Mouse (Mus musculus): ENCODE measurements around the gene Stx1a. TPM values are rescaled to one million over a fixed set of nuclear protein-coding genes. Genes with fewer than 3 reads are reported as not detected.
A peak's percentile ranks its signal among the peaks of the same experiment; 100 is the strongest.
"Not testable (repeated sequence)": the region's sequence is repeated elsewhere in the genome, so short reads cannot be mapped to it uniquely, and the experiment has no call there.

The Stx1a gene
- total RNA-seq, 4 experiments from 2014 or later: 4.9 to 15.9 (median 12.1) TPM

DNA sequence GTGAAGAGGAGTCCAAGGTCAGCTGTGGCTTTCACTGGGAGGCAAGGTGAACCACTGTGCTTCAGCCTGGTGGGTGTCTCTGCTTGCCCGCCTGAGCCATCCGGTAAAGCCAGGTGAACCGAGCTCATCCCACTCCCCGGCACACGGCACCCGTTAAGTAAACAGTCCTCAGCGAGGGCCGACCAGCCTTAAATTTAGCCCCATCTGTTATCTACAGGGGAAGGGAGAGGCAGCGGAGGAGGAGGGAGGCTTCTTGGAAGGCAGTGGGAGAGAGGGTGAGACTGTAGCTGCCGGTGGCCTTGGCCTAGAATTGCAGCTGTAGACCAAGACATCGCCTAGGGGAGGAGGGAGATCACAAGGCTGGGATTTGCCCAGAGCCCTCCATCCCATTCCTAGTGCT, 17.5 kb downstream of the Stx1a start:
- DNase-seq: peak; percentile 63

GRCm38 (mm10) chr5:135042105-135042788, 19.0 kb downstream of the Stx1a start:
- no peak for DNase-seq

GRCm38 (mm10) chr5:135044575-135044974, 21.3 kb downstream of the Stx1a start:
- DNase-seq: no peak

- DNase-seq: no peak
Observed at GRCm38 (mm10) chr5:135048539-135048938, 25.3 kb downstream of the Stx1a start.

DNA sequence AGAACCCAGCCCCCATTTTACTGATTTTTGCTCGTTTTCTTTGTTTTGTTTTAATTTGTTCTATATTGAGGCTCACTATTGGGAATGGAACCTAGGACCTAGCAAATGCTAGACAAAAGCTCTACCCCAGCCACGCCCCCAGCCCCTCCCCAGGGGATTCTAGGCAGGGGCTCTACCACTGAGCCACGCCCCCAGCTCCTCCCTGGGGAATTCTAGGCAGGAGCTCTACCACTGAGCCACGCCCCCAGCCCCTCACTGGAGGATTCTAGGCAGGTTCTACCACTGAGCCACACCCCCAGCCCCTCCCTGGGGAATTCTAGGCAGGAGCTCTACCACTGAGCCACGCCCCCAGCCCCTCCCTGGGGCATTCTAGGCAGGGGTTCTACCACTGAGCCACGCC, 26.0 kb downstream of the Stx1a start:
- not testable (repeated sequence) for DNase-seq

GRCm38 (mm10) chr5:135053356-135053755, 30.1 kb downstream of the Stx1a start:
- no peak for DNase-seq

- DNase-seq: peak; percentile 96
Observed at GRCm38 (mm10) chr5:135063629-135064381, 40.5 kb downstream of the Stx1a start, which contains the start of gene Dnajc30. Gene Dnajc30, plus strand, starts transcription at chr5:135064202.

GRCm38 (mm10) chr5:135064382-135064766, 41.1 kb downstream of the Stx1a start:
- no peak for DNase-seq

DNA sequence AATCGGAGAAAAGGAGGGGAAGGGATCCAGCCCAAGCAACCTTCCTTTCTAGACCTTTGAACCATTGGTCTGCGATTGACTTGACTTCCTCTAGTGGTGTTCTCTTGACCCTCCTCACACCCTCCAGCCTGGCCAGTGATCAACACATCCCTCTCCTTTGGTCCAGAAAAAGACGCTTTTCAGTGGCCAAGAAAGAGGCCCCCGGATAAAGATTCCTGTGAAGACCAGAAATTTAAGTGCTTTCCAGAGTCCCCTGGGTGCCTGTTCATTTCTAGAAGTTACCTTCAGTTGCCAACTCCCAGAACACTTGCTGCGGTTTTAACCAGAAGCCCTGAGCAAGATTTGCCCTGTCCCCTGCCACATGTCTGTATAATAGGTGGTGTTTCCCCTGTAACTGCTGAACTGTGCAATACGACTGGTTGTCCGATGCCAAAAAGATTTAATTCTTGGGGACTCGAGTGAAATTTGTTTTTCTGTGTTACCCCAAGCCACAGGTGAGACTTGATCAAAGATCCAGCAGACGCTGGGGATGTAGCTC, 41.7 kb downstream of the Stx1a start, which contains the start of gene Bud23:
TSS of gene Bud23 (minus strand) at position 51 of the 538 bp plus-strand sequence.
- DNase-seq: not testable (repeated sequence)

DNA sequence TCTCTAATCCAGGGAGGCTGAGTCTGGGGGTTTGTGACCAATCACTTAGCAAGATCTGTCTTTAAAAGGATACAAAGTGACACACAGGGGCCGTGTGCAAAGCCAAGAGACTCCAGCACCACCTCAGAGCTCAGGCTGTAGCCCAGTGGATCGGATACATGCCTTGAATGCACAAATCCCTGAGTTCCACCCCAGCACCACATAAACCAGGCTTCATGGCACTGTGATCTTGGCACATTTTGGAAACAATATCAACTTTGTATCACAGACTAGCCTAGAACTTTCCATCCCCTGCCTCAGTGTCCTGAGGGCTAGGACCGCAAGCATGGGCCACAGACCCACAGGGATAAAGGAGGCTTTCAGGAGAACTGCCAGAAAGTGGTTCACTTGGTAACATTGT, 42.7 kb downstream of the Stx1a start:
- DNase-seq: no peak

DNA sequence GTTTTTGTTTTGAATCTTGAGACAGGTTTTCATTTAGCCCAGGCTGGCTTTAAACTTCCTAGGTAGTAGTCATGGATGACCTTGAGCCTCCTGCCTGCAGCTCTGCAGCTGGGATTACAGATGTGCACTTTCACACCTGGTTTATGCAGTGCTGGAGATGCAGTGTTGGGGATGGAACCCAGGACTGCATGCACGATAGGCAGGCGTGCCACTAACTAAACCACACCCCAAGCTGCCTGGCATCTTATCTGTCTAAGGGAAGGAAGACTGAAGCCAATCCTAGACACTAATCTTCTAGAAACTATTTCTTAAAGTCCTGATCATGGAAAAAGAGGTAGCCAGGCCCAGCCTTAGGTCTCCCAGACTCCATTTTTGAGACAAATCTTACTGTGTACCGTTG, 47.2 kb downstream of the Stx1a start:
- DNase-seq: no peak

DNA sequence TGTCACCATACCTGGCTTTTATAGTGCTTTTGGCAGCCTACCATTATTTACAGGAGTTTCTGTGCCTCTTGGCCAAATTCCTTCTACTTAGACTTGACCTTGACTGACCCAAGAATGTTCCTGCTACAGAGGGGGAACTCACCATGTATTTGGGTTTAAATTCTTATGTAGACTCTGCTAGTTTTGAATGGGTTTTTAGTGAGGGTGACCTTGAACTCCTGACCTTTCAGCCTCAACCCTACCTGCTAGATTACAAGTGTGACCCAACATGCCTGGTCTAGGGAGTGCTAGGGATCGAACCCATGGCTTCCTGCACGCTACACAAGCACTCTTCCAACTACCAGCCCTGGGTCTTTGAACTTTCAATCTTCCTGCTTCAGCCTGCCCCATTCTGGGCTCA, 48.8 kb downstream of the Stx1a start:
- DNase-seq: no peak

GRCm38 (mm10) chr5:135072720-135073119, 49.4 kb downstream of the Stx1a start:
- no peak for DNase-seq

- no peak for DNase-seq
Observed at GRCm38 (mm10) chr5:135073349-135074150, 50.3 kb downstream of the Stx1a start.

DNA sequence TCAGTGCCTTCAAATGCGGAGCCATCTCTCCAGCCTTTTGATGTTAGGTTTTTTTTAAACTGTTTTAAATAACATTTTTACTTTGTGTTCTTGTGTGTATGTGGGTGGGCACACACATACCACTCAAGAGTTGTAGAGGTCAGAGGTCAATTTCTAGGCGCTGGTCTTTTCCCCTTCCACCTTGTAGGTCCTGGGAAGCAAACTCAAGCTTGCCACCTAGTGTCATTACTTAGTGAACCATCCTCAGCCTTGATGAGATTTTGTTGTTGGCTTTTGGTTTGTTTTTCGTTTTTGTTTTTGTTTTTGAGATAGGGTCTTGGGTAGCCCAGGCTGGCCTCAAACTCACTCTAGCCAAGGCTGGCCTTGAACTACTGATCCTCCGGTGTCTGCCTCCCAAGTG, 52.4 kb downstream of the Stx1a start:
- no peak for DNase-seq

GRCm38 (mm10) chr5:135076368-135076767, 53.1 kb downstream of the Stx1a start:
- no peak for DNase-seq

DNA sequence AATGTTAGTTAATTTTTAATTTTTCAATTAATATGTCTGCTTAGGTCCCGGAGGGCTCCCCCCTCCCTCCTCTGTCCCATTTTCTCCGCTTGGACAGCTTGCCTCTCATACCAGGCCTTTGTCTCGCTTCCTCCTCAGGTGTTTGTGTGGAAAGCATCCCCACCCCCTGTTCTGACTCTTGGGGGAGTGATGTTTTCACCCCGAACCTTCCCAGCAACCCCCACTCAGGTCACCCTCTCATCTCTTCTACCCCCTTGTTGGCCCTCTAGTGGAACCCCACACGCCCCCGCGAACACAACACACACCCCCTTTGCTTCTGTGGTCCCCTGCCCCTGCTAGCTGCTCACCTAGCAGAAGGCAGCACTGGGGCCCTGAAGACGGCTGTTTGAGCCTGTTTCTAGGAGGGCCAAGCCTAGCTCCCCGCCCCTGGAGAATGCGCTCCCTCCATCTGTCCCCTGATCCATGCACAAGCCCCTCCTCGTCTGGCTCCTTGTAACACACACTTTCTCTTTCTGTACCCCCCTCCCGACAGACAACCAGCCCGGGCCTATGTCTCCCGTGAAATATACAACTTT, 53.7 kb downstream of the Stx1a start:
- DNase-seq: no peak

DNA sequence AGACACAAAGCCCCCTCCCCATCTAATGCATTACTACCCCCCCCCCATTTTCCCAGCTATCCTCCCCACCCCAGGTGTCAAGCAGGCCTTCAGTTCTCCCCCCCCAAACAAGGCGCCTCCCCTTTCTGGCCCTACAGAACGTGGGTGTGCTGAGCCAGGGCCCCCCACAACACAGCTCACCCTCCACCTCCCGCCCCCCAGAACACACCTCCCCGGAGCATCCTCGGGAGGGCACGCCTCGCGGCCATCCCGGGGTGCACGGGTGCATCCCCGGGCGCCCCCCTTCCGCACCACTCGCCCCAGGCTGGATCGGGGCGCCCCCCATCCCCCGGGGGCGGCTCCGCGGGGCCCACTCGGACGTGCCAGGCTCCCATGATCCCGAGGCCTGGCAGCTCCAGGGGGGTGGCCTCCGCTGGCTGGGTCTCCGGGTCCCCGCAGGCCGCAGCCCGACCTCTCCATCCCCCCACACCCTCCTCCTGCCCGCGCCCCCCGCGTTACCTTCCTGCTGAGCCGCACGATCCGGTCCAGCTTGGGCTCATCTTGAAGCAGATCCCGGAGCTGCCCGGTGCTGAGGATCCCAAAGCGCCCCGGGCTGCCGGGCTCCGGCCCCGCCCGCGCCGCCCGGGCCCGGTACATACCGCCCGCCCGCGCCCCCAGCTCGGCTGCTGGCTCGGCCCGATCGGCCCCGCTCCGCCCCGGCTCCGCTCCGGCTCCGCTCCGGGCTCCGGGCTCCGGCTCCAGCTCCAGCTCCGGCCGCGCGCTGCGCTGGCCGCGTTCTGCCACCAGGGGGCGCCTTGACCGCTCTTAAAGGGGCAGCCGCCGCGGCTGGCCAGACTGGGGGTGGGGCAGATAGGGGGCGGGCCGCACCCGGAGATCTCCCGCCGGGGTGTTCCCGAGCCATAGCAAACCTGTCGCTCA, 54.5 kb downstream of the Stx1a start, which contains the start of gene Vps37d:
TSS of gene Vps37d (minus strand) at position 703 of the 918 bp plus-strand sequence.
- peak; percentile 78 for DNase-seq

GRCm38 (mm10) chr5:135078482-135078810, 55.2 kb downstream of the Stx1a start:
- no peak for DNase-seq

DNA sequence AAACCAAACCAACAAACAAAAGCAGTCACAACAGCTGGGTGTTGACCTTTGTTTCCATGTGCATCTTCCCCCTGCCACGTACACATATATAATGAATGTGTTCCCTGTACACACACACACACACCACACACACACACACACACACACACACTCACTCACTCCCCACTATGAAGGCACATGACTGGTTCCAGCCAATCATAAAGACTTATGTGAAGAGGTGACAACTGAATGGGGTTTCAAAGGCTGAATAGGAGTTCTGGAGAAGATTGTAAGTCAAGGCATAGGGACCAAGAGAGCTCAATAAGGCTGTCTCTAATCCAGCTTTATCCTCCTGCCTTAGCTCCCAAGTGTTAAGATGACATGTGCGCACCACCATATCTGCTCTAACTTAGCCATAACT, 56.3 kb downstream of the Stx1a start:
- DNase-seq: no peak

GRCm38 (mm10) chr5:135080539-135080938, 57.3 kb downstream of the Stx1a start:
- DNase-seq: no peak
